Mouse (Mus musculus): ENCODE measurements at regions not wholly inside any gene's neighbourhood (a gene's known extent, or its start where the extent isn't known, plus 50 kb on each side); places are given as distances from the start of the nearest gene placed in this dataset.

DNA sequence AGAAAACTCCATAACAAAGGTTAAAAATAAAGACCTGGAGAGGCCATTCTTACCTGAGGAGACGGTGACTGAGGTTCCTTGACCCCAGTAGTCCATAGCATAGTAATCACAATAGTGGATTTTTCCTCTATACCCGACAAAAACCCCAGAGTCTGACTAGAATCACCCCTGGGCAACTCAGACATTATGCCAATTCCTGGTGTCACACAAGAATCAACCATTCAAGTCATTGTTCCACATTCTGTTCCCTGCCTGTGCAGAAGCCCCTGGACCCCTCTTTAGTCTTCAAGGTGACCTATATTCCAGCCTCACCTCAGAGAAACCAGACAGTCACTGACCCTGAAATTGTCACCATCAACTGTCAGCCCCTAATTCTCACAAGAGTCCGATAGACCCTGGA is 60.9 kb upstream of the Adam6b start:
- no peak overlapping the region for H3K9ac ChIP-seq
- WGBS: 71% methylated on average over 3 of the region's 3 CpGs
- no peak overlapping the region for H3K4me3 ChIP-seq (replicated peaks)
- no peak for ATAC-seq
- no peak overlapping the region for H3K4me2 ChIP-seq (replicated peaks)
- no peaks in the 10 kb centered on the region for H3K4me1 ChIP-seq (replicated peaks)
- no peak overlapping the region for H3K27ac ChIP-seq
- H3K27me3 ChIP-seq (replicated peaks): no peaks in the 10 kb centered on the region
- no peaks in the 10 kb centered on the region for H3K36me3 ChIP-seq
- no peaks in the 10 kb centered on the region for H3K9me3 ChIP-seq

DNA sequence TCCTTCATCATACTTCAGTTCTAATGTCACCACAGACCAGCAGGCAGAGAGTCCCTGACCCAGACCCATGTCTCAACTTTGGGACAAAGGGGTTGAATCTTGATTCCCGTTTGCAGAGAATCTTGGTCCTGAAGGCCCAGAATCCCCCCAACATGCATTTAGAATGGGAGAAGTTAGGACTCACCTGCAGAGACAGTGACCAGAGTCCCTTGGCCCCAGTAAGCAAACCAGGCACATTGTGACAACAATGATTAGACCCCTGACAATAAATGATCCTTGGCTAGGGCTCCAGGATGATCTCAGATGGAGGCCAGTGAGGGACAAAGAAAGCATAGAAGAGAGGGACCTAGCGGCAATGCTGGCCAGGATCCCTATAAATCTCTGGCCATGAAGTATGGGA is 60.4 kb upstream of the Adam6b start:
- no peaks in the 10 kb centered on the region for H3K9me3 ChIP-seq
- no peak overlapping the region for H3K27ac ChIP-seq
- 77% methylated on average over 2 of the region's 2 CpGs for WGBS
- no peaks in the 10 kb centered on the region for H3K4me1 ChIP-seq (replicated peaks)
- H3K27me3 ChIP-seq (replicated peaks): no peaks in the 10 kb centered on the region
- no peak for ATAC-seq
- H3K4me3 ChIP-seq (replicated peaks): no peak overlapping the region
- no peak overlapping the region for H3K9ac ChIP-seq
- H3K36me3 ChIP-seq: no peaks in the 10 kb centered on the region
- H3K4me2 ChIP-seq (replicated peaks): no peak overlapping the region

DNA sequence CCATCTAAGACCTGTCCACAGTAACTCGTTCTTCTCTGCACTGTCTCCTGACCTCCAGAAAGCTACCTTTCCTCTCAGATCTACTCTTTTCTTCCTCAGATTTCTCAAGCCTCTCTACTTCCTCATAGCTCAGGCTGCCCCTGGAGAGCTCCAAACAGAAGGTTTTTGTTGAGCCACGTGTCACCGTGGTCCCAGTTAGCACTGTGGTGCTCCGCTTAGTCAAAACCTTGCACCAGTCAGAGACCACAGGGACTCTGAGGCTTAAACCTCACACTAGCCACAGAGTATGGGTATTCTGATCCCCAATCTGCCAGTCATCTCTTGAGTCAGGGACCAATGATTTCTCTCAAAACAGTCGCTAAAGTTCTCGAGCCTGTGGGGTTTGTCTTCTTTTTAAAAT is 59.0 kb upstream of the Adam6b start:
- Histone ChIP-seq H3K4me1 (replicated peaks) (no peaks in the 10 kb centered on the region), H3K9me3 (no peaks in the 10 kb centered on the region), H3K36me3 (no peaks in the 10 kb centered on the region), H3K4me3 (replicated peaks) (no peak overlapping the region), H3K9ac (no peak overlapping the region), H3K27me3 (replicated peaks) (no peaks in the 10 kb centered on the region), H3K27ac (no peak overlapping the region), H3K4me2 (replicated peaks) (no peak overlapping the region)
- ATAC-seq: no peak
- 78% methylated on average over 6 of the region's 6 CpGs for WGBS
